Mouse (Mus musculus) kidney, adult 18-20 months (tissue): ENCODE data around the gene Gm29423.
"Not testable (repeated sequence)": the region's sequence is repeated elsewhere in the genome, so short reads cannot be mapped to it uniquely, and the experiment has no call there.

ENCODE experiments used
- DNase-seq: peaks from one replicate; pipeline ENCODE4 v3.0.0; 2021

The Gm29423 gene

DNA sequence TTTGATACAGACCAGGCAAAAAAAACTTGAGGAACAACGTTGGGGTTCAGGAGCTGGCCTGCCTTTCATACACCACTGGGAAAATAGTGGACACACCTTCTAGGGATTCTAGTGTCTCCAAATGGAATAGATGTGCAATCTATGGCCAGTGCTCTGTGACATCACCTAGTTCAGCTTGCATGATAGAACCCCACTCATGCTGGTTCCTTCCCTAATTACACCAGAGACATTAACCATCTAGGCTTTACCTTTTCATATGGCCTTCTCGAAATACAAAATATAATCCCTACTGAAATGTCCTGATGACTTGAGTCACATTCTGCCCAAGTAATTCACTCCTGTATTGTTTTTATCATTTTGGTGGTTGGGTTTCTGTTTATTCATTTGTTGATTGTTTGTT lies at the start of gene Gm29423, which contains the start of gene Gm29644:
Gene Gm29423, minus strand, starts transcription at position 101 of the 400 bp plus-strand sequence.
Gene Gm29644, minus strand, starts transcription at position 157 of the 400 bp plus-strand sequence.
- not testable (repeated sequence) for DNase-seq

DNA sequence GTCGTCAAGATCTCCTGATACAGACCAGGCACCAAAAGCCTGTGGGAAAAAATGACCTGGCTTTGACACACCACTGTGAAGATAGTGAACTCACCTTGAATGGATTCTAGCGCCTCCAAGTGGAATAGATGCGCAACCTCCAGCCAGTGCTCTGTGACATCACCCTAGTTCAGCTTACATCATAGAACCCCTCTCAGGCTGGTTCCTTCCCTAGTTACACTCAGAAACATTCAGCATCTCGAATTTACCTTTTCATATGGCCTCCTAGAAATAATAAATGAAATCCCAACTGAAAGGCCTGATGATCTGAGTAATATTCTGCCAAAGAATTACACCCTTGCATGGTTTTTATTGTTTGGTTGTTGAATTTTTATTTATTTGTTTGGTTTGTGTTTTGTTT lies 29.5 kb downstream of the Gm29423 start, which contains the start of gene Gm21118:
Gene Gm21118, minus strand, starts transcription at position 101 of the 400 bp plus-strand sequence.
- DNase-seq: not testable (repeated sequence)
